Mouse (Mus musculus) retina, postnatal 7 days (tissue): ENCODE data around the gene Nif3l1.

Source experiments
- DNase-seq: peaks from one replicate; pipeline ENCODE4 v3.0.0-alpha.2; 2012; ENCODE audit warnings: low read depth, low spot score

Gene Nif3l1

GRCm38 (mm10) chr1:58454316-58454715, 9.4 kb downstream of the Nif3l1 start:
- DNase-seq, result no peak

- DNase-seq, result no peak
Measured at GRCm38 (mm10) chr1:58458175-58458574, 13.2 kb downstream of the Nif3l1 start.

- no peak for DNase-seq
Measured at GRCm38 (mm10) chr1:58458867-58459266, 13.9 kb downstream of the Nif3l1 start.

- DNase-seq, result no peak
Measured at GRCm38 (mm10) chr1:58460566-58460965, 15.6 kb downstream of the Nif3l1 start.

GRCm38 (mm10) chr1:58463935-58464334, 19.0 kb downstream of the Nif3l1 start:
- no peak for DNase-seq

GRCm38 (mm10) chr1:58465042-58465441, 20.1 kb downstream of the Nif3l1 start:
- no peak for DNase-seq

- DNase-seq, result no peak
Measured at GRCm38 (mm10) chr1:58465561-58465960, 20.6 kb downstream of the Nif3l1 start.

GRCm38 (mm10) chr1:58475662-58476061, 30.7 kb downstream of the Nif3l1 start:
- no peak for DNase-seq

GRCm38 (mm10) chr1:58482647-58483046, 37.7 kb downstream of the Nif3l1 start:
- no peak for DNase-seq

- no peak for DNase-seq
Measured at GRCm38 (mm10) chr1:58495603-58496002, 50.7 kb downstream of the Nif3l1 start.

GRCm38 (mm10) chr1:58497678-58498077, 52.7 kb downstream of the Nif3l1 start:
- no peak for DNase-seq

GRCm38 (mm10) chr1:58498758-58499157, 53.8 kb downstream of the Nif3l1 start:
- no peak for DNase-seq

- no peak for DNase-seq
Measured at GRCm38 (mm10) chr1:58503134-58503533, 58.2 kb downstream of the Nif3l1 start.

GRCm38 (mm10) chr1:58503793-58504370, 58.9 kb downstream of the Nif3l1 start:
- no peak for DNase-seq

- peak; percentile 86 for DNase-seq
Measured at GRCm38 (mm10) chr1:58504577-58505254, 59.8 kb downstream of the Nif3l1 start, which contains the start of gene Orc2. Orc2 (minus strand) TSS chr1:58505109.

GRCm38 (mm10) chr1:58507249-58507648, 62.3 kb downstream of the Nif3l1 start:
- DNase-seq, result no peak
